Mouse (Mus musculus) gastrocnemius, postnatal 14 days (tissue): ENCODE measurements at regions not wholly inside any gene's neighbourhood (a gene's known extent, or its start where the extent isn't known, plus 50 kb on each side); places are given as distances from the start of the nearest gene placed in this dataset.

ENCODE experiments used
- microRNA-seq, 2 experiments: library from miRNA; unstranded; fragments of <30 nt; microRNA quantifications; one replicate each; pipeline ENCODE4 v1.2.0; 2021

Small RNA genes in the stretch of these regions (microRNA-seq; reads per million reads assigned to microRNA genes)
- 0 reads per million in 2 experiments for gene Gm27684
